Mouse (Mus musculus) regulatory T cell (primary cell): ENCODE results near the gene Alkal2.

Source experiments
- in situ Hi-C: fragments of 300-600 bp; cut with MboI, MseI; formaldehyde crosslinking; loops from one replicate; pipeline ENCODE4 v1.15.1; 2025; ENCODE audit warnings: high pct_unique_total_duplicates

Alkal2 gene

DNA sequence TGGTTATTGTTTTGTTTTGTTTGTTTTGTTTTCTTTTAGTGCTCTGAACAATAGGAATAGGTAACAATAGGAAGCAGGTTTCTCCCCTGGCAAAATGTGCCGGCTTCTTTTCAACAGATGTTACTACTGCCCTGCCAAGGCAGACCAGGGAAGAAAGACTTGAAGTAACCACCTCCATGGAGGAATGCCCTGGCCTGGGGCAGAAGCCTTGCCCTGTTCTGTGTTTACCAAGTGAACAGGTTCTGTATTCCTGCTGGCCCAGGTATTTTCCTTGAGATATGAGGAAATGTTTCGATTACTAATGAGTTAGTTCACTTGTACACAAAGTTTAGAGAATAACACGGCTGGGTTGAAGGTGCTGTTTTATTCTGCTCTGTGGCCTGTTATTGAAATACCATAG is 28.7 kb downstream of the Alkal2 start:
- in situ Hi-C loops: loop anchor here (5.0 to 25.0 kb wide), 4 partner anchors 316 to 742 kb away; partner anchors contain the start of genes Cbll1, Cog5 and Dus4l

DNA sequence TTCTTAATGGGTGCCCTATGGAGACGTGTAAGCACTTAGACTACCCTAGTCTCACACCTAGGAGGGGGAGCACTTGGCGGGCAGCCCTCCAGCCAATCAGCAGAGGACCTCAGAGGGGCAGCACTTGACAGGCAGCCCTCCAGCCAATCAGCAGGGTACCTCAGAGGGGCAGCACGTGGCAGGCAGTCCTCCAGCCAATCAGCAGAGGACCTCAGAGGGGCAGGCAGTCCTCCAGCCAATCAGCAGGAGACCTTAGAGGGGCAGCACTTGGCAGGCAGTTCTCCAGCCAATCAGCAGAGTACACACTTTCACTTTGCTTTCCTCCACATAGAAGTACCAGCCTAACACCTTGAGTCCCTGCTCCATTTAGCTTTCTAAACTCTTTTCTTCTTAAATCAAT is 38.3 kb downstream of the Alkal2 start:
- in situ Hi-C loops: loop anchor here (25.0 kb wide), 1 partner anchor 415 kb away; no protein-coding TSS in a partner anchor

GRCm38 (mm10) chr12:30928182-30928581 is 44.1 kb downstream of the Alkal2 start:
- in situ Hi-C loops: no loop called here

- in situ Hi-C loops: no loop called here
Observed at GRCm38 (mm10) chr12:30933299-30933698, 49.2 kb downstream of the Alkal2 start.

GRCm38 (mm10) chr12:30936899-30937298 is 52.8 kb downstream of the Alkal2 start:
- in situ Hi-C loops: no loop called here
